Mouse (Mus musculus) brain, adult 2 months (tissue): ENCODE results near the gene Mars2.

Experiments used
- DNase-seq: peaks from one replicate; pipeline ENCODE4 v3.0.0; 2011; ENCODE audit warnings: low read depth, low spot score

Gene Mars2

GRCm38 (mm10) chr1:55221352-55221751 is 15.6 kb upstream of the Mars2 start:
- peak; percentile 60 for DNase-seq

- no peak for DNase-seq
These were observed 14.0 kb upstream of the Mars2 start for GRCm38 (mm10) chr1:55223026-55223425.

DNA sequence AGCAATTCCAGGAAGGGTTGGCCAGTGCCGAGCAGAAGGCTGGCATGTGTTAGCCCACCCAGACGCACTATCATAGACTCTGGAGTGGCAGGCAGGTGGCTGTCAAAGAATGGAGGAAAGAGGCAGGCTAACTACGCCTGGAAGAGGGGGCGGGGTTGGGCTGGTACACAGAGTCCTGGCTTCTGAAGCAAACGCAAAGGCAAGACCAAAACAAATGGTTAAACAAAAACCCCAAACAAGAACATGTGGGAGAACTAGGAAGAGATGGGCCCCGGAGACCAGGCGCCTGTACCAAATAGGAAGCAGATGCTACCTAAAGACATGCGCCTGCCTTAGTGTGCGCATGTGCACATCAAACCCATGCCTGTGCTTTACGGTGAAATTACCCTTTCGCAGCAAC is 12.9 kb upstream of the Mars2 start:
- no peak for DNase-seq

- DNase-seq: no peak
These were observed 11.6 kb upstream of the Mars2 start for GRCm38 (mm10) chr1:55225398-55225797.

DNA sequence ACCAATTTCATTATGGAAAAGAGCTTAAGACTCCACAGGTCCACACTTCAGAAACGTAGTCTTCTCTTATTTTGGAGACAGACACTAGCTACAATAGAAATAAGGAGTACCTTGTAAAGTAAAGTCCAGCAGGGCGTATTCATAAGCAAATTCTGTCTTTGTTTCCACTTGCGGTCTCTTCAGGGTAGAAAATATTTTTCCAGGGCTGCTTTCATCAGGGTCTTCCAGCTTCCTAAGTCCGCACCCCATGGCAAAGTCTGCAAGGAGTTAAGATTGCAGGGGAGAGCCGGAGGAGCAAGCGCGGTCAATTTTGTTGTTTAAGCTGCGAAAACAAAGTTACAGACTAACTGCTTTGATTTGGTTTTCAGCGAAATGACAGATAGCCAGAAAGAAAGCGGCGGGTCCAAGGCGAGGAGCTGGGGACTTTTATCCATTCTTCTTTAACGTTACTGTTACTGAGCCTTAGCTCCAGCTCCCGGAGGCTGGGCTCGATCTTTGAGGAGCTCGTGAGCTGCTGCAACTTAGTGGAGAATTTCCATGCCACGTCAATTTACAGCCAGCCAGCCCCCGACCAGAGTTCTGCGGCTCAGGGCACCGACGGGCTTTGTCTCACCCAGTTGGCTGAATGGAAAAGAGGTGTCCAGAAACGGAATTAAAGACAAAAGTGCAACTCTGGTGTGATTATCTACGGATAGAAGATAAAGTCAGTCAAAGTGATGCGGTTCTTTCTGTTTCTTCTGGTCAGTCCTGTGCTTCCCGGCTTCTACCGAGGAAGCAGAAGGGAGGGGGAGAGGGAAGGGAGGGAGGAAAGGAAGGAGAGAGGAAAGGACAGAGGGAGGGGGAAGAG is 10.7 kb upstream of the Mars2 start, which contains the start of gene Rftn2:
Gene Rftn2, minus strand, starts transcription at position 772 of the 847 bp plus-strand sequence.
- no peak for DNase-seq

DNA sequence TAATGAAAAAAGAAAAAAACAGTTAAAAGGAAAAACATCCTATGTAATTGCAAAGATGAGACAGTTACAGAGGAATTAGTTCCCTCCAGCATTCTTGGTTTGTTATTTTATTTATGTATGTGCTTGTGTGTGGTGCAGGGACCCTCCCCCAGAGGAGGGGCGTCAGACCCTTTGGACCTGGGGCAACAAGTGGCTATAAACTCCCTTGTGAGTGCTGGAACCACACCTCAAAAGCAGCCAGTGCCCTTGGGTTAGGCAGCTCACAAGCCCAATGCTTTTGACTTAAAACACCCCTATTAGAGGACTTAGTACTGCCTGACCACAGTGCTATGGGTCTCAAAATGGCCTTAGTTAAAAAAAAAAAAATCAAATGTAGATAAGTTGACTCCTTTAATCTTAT is 9.6 kb upstream of the Mars2 start:
- DNase-seq: no peak

GRCm38 (mm10) chr1:55228256-55228884 is 8.6 kb upstream of the Mars2 start:
- DNase-seq: no peak

DNA sequence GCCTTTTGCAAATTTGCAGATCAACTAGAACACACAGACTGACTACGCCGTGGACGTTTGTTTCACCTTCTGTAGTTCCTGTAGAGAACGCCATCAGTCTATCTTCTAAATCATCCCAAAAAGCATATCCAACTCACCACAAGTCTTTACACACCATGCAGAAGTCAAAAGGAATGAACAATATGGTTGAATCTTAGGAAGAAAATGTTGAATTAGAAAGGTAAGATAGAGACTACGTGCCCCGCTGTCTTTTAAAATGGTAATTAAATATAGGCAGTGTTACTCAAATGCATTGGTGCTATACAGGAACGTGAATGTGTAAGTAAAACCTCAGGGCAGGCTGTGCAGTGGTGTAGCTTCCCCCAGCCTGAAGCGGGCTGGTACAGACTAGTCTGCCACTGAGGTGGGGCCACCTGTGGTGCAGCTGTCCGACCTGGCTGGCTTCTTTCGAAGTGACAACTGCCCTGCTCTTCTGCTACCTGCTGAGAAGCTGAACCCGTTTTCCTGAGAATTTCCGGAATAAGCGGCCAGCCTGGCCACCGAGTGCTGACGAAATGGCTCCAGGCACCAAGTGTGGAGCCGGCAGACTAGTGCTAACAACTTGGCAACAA is 2.0 kb upstream of the Mars2 start:
- no peak for DNase-seq

GRCm38 (mm10) chr1:55236487-55236886 is 490 bp upstream of the Mars2 start:
- DNase-seq: no peak

DNA sequence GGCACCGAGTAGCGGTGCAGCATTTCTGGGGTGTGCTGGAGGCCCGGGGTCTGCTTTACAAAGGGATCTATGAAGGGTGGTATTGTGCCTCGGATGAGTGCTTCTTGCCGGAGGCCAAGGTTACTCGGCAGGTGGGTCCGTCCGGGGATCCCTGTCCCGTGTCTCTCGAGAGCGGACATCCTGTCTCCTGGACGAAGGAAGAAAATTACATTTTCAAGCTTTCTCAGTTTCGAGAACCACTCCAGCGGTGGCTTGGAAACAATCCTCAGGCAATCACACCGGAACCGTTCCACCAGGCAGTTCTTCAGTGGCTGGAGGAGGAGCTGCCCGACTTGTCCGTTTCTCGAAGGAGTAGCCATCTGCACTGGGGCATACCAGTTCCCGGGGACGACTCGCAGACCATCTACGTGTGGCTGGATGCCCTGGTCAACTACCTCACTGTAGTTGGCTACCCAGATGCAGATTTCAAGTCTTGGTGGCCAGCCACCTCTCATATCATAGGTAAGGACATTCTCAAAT is 725 bp downstream of the Mars2 start:
- DNase-seq: peak; percentile 46

DNA sequence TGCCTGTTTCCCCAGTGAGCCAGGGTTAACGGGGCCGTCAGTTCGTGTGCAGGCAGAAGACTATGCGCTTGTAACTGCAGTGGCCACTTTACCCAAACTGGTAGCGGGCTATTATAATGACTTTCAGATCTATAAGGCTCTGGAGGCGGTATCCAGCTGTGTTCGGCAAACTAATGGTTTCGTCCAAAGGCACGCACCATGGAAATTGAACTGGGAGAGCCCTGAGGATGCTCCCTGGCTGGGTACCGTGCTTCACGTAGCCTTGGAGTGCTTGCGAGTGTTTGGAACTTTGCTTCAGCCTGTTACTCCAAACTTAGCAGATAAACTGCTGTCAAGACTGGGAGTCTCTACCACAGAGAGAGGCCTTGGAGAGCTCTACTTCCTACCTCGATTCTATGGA is 1.5 kb downstream of the Mars2 start:
- peak; percentile 18 for DNase-seq

DNA sequence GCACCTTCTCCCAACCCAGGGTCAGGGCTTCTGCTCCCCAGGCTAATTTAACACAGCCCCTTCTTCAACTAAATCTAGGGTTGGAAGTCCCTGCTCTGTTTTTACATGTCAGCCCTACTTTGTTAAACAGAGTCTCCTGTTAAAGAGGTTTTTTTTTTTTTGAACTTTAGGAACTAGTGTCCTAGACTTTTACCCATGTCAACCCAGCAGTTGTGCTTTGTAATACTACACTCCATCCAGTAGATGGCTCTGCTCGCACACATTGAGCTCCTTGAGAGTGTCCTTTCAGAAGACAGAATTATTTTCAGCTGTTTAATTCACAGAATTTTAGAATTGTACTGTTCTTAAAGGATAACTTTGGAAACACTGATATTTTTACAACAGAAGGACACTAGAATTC is 2.3 kb downstream of the Mars2 start:
- peak; percentile 84 for DNase-seq

- DNase-seq: no peak
These were observed 9.4 kb downstream of the Mars2 start for GRCm38 (mm10) chr1:55246374-55246773.

DNA sequence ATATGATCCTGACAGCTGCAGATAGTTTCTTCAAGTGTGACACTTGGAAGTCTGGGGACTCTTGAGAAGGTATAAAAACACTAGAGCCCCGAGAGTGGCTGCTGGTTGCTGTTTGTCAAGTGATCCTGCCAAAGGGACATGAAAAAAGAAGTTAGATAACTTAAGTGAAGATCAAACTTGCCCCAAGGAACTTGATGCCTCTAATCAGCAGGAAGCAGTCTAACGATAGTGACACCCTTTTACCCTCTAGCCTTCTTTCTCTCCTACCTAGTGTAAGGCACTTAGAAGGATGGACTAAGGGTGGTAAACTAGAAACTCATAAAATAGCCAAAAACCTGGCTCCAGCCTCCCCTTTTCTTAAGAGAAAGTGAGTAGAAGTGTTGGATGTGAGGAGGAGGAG is 27.4 kb downstream of the Mars2 start:
- no peak for DNase-seq

GRCm38 (mm10) chr1:55265447-55265846 is 28.5 kb downstream of the Mars2 start:
- DNase-seq: no peak

DNA sequence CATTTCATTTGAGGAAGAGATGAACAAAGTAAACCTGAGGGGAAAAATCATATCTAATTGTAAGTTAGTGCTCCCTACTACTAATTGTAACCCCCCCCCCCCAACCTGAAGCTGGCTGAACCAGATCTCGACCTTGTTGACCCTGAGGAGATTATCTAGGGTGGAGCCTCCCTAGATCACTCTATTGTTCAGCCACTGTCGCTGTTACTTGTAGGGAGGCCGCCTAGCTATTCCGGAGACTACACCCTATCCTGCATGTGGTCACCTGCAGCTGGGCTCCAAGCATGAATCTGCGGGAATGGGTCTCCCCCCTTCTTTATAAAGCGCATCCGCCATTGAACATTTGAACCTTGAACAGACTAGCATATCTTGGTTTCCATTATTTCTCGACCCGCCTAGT is 42.1 kb downstream of the Mars2 start:
- no peak for DNase-seq
